Mouse (Mus musculus) thymus, adult 2 months (tissue): ENCODE measurements around the gene Yif1b.

Experiments
- CTCF ChIP-seq: fragments of 200-500 bp; IDR thresholded peaks from 2 replicates; pipeline ENCODE4 v1.5.1; 2012; ENCODE audit warnings: mild to moderate bottlenecking, control low read depth, low read length, moderate library complexity, borderline replicate concordance; ENCODE audit not compliant: control insufficient read depth, poor library complexity, insufficient read depth; ENCODE audit errors: extremely low read depth
- POLR2A ChIP-seq: fragments of 200-500 bp; IDR thresholded peaks from 2 replicates; pipeline ENCODE4 v1.6.1; 2012; ENCODE audit warnings: mild to moderate bottlenecking, low read length, control low read depth, moderate library complexity; ENCODE audit not compliant: control insufficient read depth, poor library complexity, insufficient read depth; ENCODE audit errors: extremely low read depth

GRCm38 (mm10) chr7:29234661-29235060 is 3.5 kb upstream of the Yif1b start:
- no peak for TF ChIP-seq POLR2A
- TF ChIP-seq CTCF = no peak
